Mouse (Mus musculus): Measurements from ENCODE around the gene Rps13.
"Not testable (repeated sequence)": the region's sequence is repeated elsewhere in the genome, so short reads cannot be mapped to it uniquely, and the experiment has no call there.

Gene Rps13

GRCm38 (mm10) chr7:116333713-116334668, at the start of gene Rps13:
TSS of gene Rps13 (minus strand) at chr7:116334195.
- peak; percentile 96 for DNase-seq (ENCODE audit: extremely low spot score, low spot score)

- DNase-seq (ENCODE audit: extremely low spot score, low spot score), result not testable (repeated sequence)
Observed at GRCm38 (mm10) chr7:116379181-116379580, 45.2 kb upstream of the Rps13 start.

- no peak for DNase-seq (ENCODE audit: extremely low spot score, low spot score)
Observed at GRCm38 (mm10) chr7:116374284-116374683, 40.3 kb upstream of the Rps13 start.

GRCm38 (mm10) chr7:116336226-116336625, 2.2 kb upstream of the Rps13 start:
- DNase-seq (ENCODE audit: extremely low spot score, low spot score), result peak; percentile 48

GRCm38 (mm10) chr7:116335133-116335532, 1.1 kb upstream of the Rps13 start:
- no peak for DNase-seq (ENCODE audit: extremely low spot score, low spot score)

GRCm38 (mm10) chr7:116334669-116335038, 659 bp upstream of the Rps13 start:
- DNase-seq (ENCODE audit: extremely low spot score, low spot score), result no peak

GRCm38 (mm10) chr7:116331246-116331645, 2.7 kb downstream of the Rps13 start:
- DNase-seq (ENCODE audit: extremely low spot score, low spot score), result no peak

GRCm38 (mm10) chr7:116329858-116330257, 4.1 kb downstream of the Rps13 start:
- no peak for DNase-seq (ENCODE audit: extremely low spot score, low spot score)

GRCm38 (mm10) chr7:116328777-116329176, 5.2 kb downstream of the Rps13 start:
- no peak for DNase-seq (ENCODE audit: extremely low spot score, low spot score)

GRCm38 (mm10) chr7:116327901-116328300, 6.1 kb downstream of the Rps13 start:
- no peak for DNase-seq (ENCODE audit: extremely low spot score, low spot score)

GRCm38 (mm10) chr7:116323331-116323964, 10.5 kb downstream of the Rps13 start:
- peak; percentile 70 for DNase-seq (ENCODE audit: extremely low spot score, low spot score)

GRCm38 (mm10) chr7:116309456-116309855, 24.5 kb downstream of the Rps13 start:
- peak; percentile 47 for DNase-seq (ENCODE audit: extremely low spot score, low spot score)

- no peak for DNase-seq (ENCODE audit: extremely low spot score, low spot score)
Observed at GRCm38 (mm10) chr7:116308632-116308991, 25.4 kb downstream of the Rps13 start.

- DNase-seq (ENCODE audit: extremely low spot score, low spot score), result peak; percentile 85
Observed at GRCm38 (mm10) chr7:116307871-116308631, 25.9 kb downstream of the Rps13 start, which contains the start of gene Plekha7. TSS of gene Plekha7 (minus strand) at chr7:116308376.

- DNase-seq (ENCODE audit: extremely low spot score, low spot score), result no peak
Observed at GRCm38 (mm10) chr7:116307099-116307870, 26.7 kb downstream of the Rps13 start.

- no peak for DNase-seq (ENCODE audit: extremely low spot score, low spot score)
Observed at GRCm38 (mm10) chr7:116306601-116307000, 27.4 kb downstream of the Rps13 start.

GRCm38 (mm10) chr7:116301661-116302311, 32.2 kb downstream of the Rps13 start:
- DNase-seq (ENCODE audit: extremely low spot score, low spot score), result no peak

GRCm38 (mm10) chr7:116301144-116301543, 32.9 kb downstream of the Rps13 start:
- no peak for DNase-seq (ENCODE audit: extremely low spot score, low spot score)

- no peak for DNase-seq (ENCODE audit: extremely low spot score, low spot score)
Observed at GRCm38 (mm10) chr7:116298851-116299250, 35.1 kb downstream of the Rps13 start.

GRCm38 (mm10) chr7:116298389-116298788, 35.6 kb downstream of the Rps13 start:
- DNase-seq (ENCODE audit: extremely low spot score, low spot score), result no peak

Measured in neural tube, embryonic 10.5 days (tissue).